Mouse (Mus musculus): ENCODE data around the gene Phlpp1. TPM values are rescaled to one million over a fixed set of nuclear protein-coding genes. Genes with fewer than 3 reads are reported as not detected.

Gene Phlpp1
- total and polyA plus RNA-seq, 3 experiments = 14.8 to 38.4 (median 20.9) TPM

- DNase-seq (ENCODE audit: extremely low read depth) = peak; percentile 85
- peaks cover 34 to 86% of the 10 kb centered on the region in 2 experiments for H3K4me1 ChIP-seq (ENCODE audit: control insufficient read depth in 1 of 2, insufficient read depth in 2 of 2)
- peaks cover 0 to 34% of the 10 kb centered on the region in 2 experiments for H3K36me3 ChIP-seq (replicated peaks in 1 of 2; ENCODE audit: control insufficient read depth in 1 of 2, insufficient read depth in 1 of 2, low read length in 1 of 2)
- no peak for TF ChIP-seq KAT2A (IDR thresholded peaks at IDR 0.05; ENCODE audit: insufficient replicate concordance, low read length)
- TF ChIP-seq TCF12 (IDR thresholded peaks at IDR 0.05; ENCODE audit: low read depth, low read length) = peak; percentile 87
- TF ChIP-seq ELF1 (IDR thresholded peaks at IDR 0.05; ENCODE audit: low read depth, low read length) = no peak
- TF ChIP-seq RCOR1 (conservative IDR thresholded peaks at IDR 0.05; ENCODE audit: low read depth, low read length) = peak; percentile 99
- peak; percentile 95 for TF ChIP-seq BHLHE40 (IDR thresholded peaks at IDR 0.05; ENCODE audit: low read depth, low read length)
- TF ChIP-seq CHD2 (IDR thresholded peaks at IDR 0.05; ENCODE audit: low read length) = peak; percentile 71
- peak; percentile 93 for TF ChIP-seq MEF2A (IDR thresholded peaks at IDR 0.05; ENCODE audit: borderline replicate concordance, low read depth, low read length)
- peak; percentile 82 for TF ChIP-seq SIN3A (IDR thresholded peaks at IDR 0.05; ENCODE audit: low read length)
- TF ChIP-seq MXI1 (IDR thresholded peaks at IDR 0.05; ENCODE audit: low read depth, low read length) = 0 out of 2 replicates have a peak, but pooled peaks have one; percentile 12
- peak; percentile 93 for TF ChIP-seq JUND (conservative IDR thresholded peaks at IDR 0.05; ENCODE audit: low read depth, low read length)
- TF ChIP-seq EP300 (IDR thresholded peaks at IDR 0.05; ENCODE audit: low read length) = peak; percentile 99
- no peak for TF ChIP-seq GABPA (IDR thresholded peaks at IDR 0.05; ENCODE audit: insufficient replicate concordance, low read depth, low read length)
- peak; percentile 94 for TF ChIP-seq JUN (IDR thresholded peaks at IDR 0.05; ENCODE audit: insufficient read depth, low read depth, low read length)
- TF ChIP-seq ETS1 (conservative IDR thresholded peaks at IDR 0.05; ENCODE audit: low read depth, low read length) = peak; percentile 93
- TF ChIP-seq ZMIZ1 (IDR thresholded peaks at IDR 0.05; ENCODE audit: low read depth, low read length) = no peak
- 0 out of 2 replicates have a peak, but pooled peaks have one; percentile 40 for TF ChIP-seq TBP (conservative IDR thresholded peaks at IDR 0.05; ENCODE audit: low read depth, low read length)
- TF ChIP-seq UBTF (IDR thresholded peaks at IDR 0.05; ENCODE audit: low read depth, low read length) = peak; percentile 7; the same call in 1 of the 2 replicates
- TF ChIP-seq MAX (IDR thresholded peaks at IDR 0.05; ENCODE audit: low read length) = peak; percentile 29; the same call in 1 of the 2 replicates
- TF ChIP-seq ZKSCAN1 (IDR thresholded peaks at IDR 0.05; ENCODE audit: borderline replicate concordance, low read depth, low read length) = no peak
- TF ChIP-seq CHD1 (IDR thresholded peaks at IDR 0.05; ENCODE audit: low read depth, low read length) = peak; percentile 47; the same call in 1 of the 2 replicates
- peak; percentile 74; the same call in 1 of the 2 replicates for TF ChIP-seq MYC (IDR thresholded peaks at IDR 0.05; ENCODE audit: low read depth, low read length)
- peak; percentile 99 for TF ChIP-seq ZNF384 (IDR thresholded peaks at IDR 0.05; ENCODE audit: low read depth, low read length)
- peak; percentile 95 for TF ChIP-seq MAFK (IDR thresholded peaks at IDR 0.05; ENCODE audit: insufficient replicate concordance, low read length)
- no peak for TF ChIP-seq NELFE (IDR thresholded peaks at IDR 0.05; ENCODE audit: low read depth, low read length)
- TF ChIP-seq IRF4 (IDR thresholded peaks at IDR 0.05; ENCODE audit: low read depth, low read length) = peak; percentile 100
- H3K27me3 ChIP-seq (replicated peaks) = no peaks in the 10 kb centered on the region
- H3K4me2 ChIP-seq (ENCODE audit: insufficient read depth, low read depth, poor library complexity, severe bottlenecking) = peak overlapping the region; percentile 93
- H3K27ac ChIP-seq (ENCODE audit: insufficient read depth, low read depth) = peak overlapping the region; percentile 88
- H3K9me3 ChIP-seq (replicated peaks; ENCODE audit: low read length) = no peaks in the 10 kb centered on the region
- H3K9ac ChIP-seq (ENCODE audit: insufficient read depth, low read depth) = no peak overlapping the region
- dilution Hi-C loops (cut with MboI; ENCODE audit: extremely low pct_ligation_motif_present, extremely low pct_unique_long_range_greater_than_20kb, low sequenced_read_pairs) (no loop called here), in situ Hi-C loops (cut with MboI; ENCODE audit: low pct_ligation_motif_present, low pct_unique_long_range_greater_than_20kb, low sequenced_read_pairs) (no loop called here)
- H3K4me3 ChIP-seq (replicated peaks in 1 of 3; ENCODE audit: low read depth in 2 of 3, low read length in 2 of 3, poor library complexity in 1 of 3) = peak overlapping the region in 1 of 3 experiments; percentile 3
- H3K79me2 ChIP-seq (replicated peaks; ENCODE audit: control insufficient read depth, extremely low read depth, insufficient read depth, poor library complexity, severe bottlenecking) = peaks cover 5% of the 10 kb centered on the region; the same call in 1 of the 2 replicates
Measured at GRCm38 (mm10) chr1:106321432-106322126, 150.0 kb downstream of the Phlpp1 start.

All from CH12.LX (cell line).